Mouse (Mus musculus) heart, embryonic 10.5 days (tissue): Measurements from ENCODE around the gene Zfp354c. TPM values are rescaled to one million over a fixed set of nuclear protein-coding genes. Genes with fewer than 3 reads are reported as not detected.

Source experiments
- DNase-seq: peaks from one replicate; pipeline ENCODE4 v3.0.0-alpha.2; 2017; ENCODE audit warnings: low spot score
- H3K27ac ChIP-seq: fragments of 300-500 bp; sonication (generic); 2 replicates; pipeline ENCODE4 v1.5.1; 2016; ENCODE audit warnings: mild to moderate bottlenecking
- H3K27me3 ChIP-seq: fragments of 300-500 bp; sonication (generic); 2 replicates; pipeline ENCODE4 v1.6.1; 2016; ENCODE audit warnings: mild to moderate bottlenecking; ENCODE audit not compliant: poor library complexity, insufficient read depth, severe bottlenecking
- H3K36me3 ChIP-seq: fragments of 300-500 bp; sonication (generic); 2 replicates; pipeline ENCODE4 v1.6.1; 2016; ENCODE audit warnings: mild to moderate bottlenecking, moderate library complexity
- H3K4me1 ChIP-seq: fragments of 300-500 bp; sonication (generic); 2 replicates; pipeline ENCODE4 v1.6.1; 2016; ENCODE audit warnings: mild to moderate bottlenecking
- H3K4me3 ChIP-seq: fragments of 300-500 bp; sonication (generic); 2 replicates; pipeline ENCODE4 v1.5.1; 2016; ENCODE audit warnings: mild to moderate bottlenecking, moderate library complexity
- H3K9me3 ChIP-seq: fragments of 300-500 bp; sonication (generic); 2 replicates; pipeline ENCODE4 v1.6.1; 2016; ENCODE audit warnings: mild to moderate bottlenecking, moderate library complexity
- WGBS: fragments of 180-500 bp; shearing (Covaris S2); methylation state at CpG from one replicate; pipeline ENCODE4 v1.1.7; 2016; 5-methylcytosine and 5-hydroxymethylcytosine counted together
- polyA plus RNA-seq: library from polyadenylated mRNA; unstranded; fragments of >200 nt; fragmentation: Nextera tagmentation; extraction: Ambion mirVana; gene quantifications from 2 replicates; pipeline ENCODE4 v1.2.1, GENCODE M21; 2016

Zfp354c gene
- 16.9 and 20.5 TPM in 2 replicates for polyA plus RNA-seq

- DNase-seq: peak; percentile 96
- Histone ChIP-seq H3K4me3 (peak within 1 kb of the TSS; percentile 95), H3K27ac (peak within 1 kb of the TSS; percentile 93), H3K36me3 (peaks cover 33% of the 10 kb centered on the region), H3K9me3 (0 out of 2 replicates have a peak, but pooled peaks cover 1% of the 10 kb centered on the region), H3K27me3 (no peaks in the 10 kb centered on the region), H3K4me1 (peaks cover 9% of the 10 kb centered on the region)
- 1% methylated on average over 45 of the region's 45 CpGs for WGBS
These were observed at the start of gene Zfp354c for GRCm38 (mm10) chr11:50827010-50827953. Zfp354c (minus strand) TSS chr11:50827724.

- Histone ChIP-seq H3K27me3 (peaks cover 63% of the 10 kb centered on the region), H3K27ac (no peak overlapping the region), H3K9me3 (0 out of 2 replicates have a peak, but pooled peaks cover 7% of the 10 kb centered on the region), H3K36me3 (no peaks in the 10 kb centered on the region), H3K4me1 (peaks cover 22% of the 10 kb centered on the region), H3K4me3 (peak overlapping the region; percentile 65)
- DNase-seq: no peak
- WGBS: under 1% methylated on average over 72 of the region's 72 CpGs
These were observed 23.6 kb upstream of the Zfp354c start for GRCm38 (mm10) chr11:50850989-50851601.

GRCm38 (mm10) chr11:50850177-50850735 is 22.7 kb upstream of the Zfp354c start, which contains the start of gene Grm6:
Grm6 (plus strand) TSS chr11:50850685.
- DNase-seq: no peak
- Histone ChIP-seq H3K27me3 (peaks cover 70% of the 10 kb centered on the region), H3K36me3 (no peaks in the 10 kb centered on the region), H3K4me3 (peak within 1 kb of the TSS; percentile 65), H3K27ac (no peak within 1 kb of the TSS), H3K4me1 (peaks cover 22% of the 10 kb centered on the region), H3K9me3 (0 out of 2 replicates have a peak, but pooled peaks cover 7% of the 10 kb centered on the region)
- WGBS: 2% methylated on average over 11 of the region's 11 CpGs

GRCm38 (mm10) chr11:50849310-50849709 is 21.8 kb upstream of the Zfp354c start:
- Histone ChIP-seq H3K36me3 (no peaks in the 10 kb centered on the region), H3K9me3 (0 out of 2 replicates have a peak, but pooled peaks cover 7% of the 10 kb centered on the region), H3K4me1 (peaks cover 22% of the 10 kb centered on the region), H3K27me3 (peaks cover 77% of the 10 kb centered on the region), H3K27ac (no peak overlapping the region), H3K4me3 (peak overlapping the region; percentile 65; the same call in 1 of the 2 replicates)
- 3% methylated on average over 10 of the region's 10 CpGs for WGBS
- DNase-seq: no peak

- H3K27me3 ChIP-seq: peaks cover 77% of the 10 kb centered on the region
- WGBS: 34% methylated on average over 3 of the region's 3 CpGs
- H3K27ac ChIP-seq: no peak overlapping the region
- 0 out of 2 replicates have a peak, but pooled peaks cover 7% of the 10 kb centered on the region for H3K9me3 ChIP-seq
- H3K4me3 ChIP-seq: no peak overlapping the region
- peaks cover 22% of the 10 kb centered on the region for H3K4me1 ChIP-seq
- H3K36me3 ChIP-seq: no peaks in the 10 kb centered on the region
- no peak for DNase-seq
These were observed 21.1 kb upstream of the Zfp354c start for GRCm38 (mm10) chr11:50848520-50849137.

GRCm38 (mm10) chr11:50847047-50847446 is 19.5 kb upstream of the Zfp354c start:
- Histone ChIP-seq H3K4me3 (no peak overlapping the region), H3K4me1 (peaks cover 22% of the 10 kb centered on the region), H3K36me3 (no peaks in the 10 kb centered on the region), H3K9me3 (0 out of 2 replicates have a peak, but pooled peaks cover 7% of the 10 kb centered on the region), H3K27me3 (peaks cover 63% of the 10 kb centered on the region), H3K27ac (no peak overlapping the region)
- DNase-seq: no peak
- WGBS: 72% methylated on average over 5 of the region's 5 CpGs

- no peak for DNase-seq
- H3K4me1 ChIP-seq: peaks cover 19% of the 10 kb centered on the region
- H3K27me3 ChIP-seq: peaks cover 52% of the 10 kb centered on the region
- no peaks in the 10 kb centered on the region for H3K36me3 ChIP-seq
- H3K9me3 ChIP-seq: 0 out of 2 replicates have a peak, but pooled peaks cover 7% of the 10 kb centered on the region
- H3K4me3 ChIP-seq: no peak overlapping the region
- WGBS: 86% methylated on average over 3 of the region's 3 CpGs
- H3K27ac ChIP-seq: no peak overlapping the region
These were observed 18.4 kb upstream of the Zfp354c start for GRCm38 (mm10) chr11:50845951-50846350.

GRCm38 (mm10) chr11:50841023-50841735 is 13.7 kb upstream of the Zfp354c start, which contains the start of gene Zfp879:
Zfp879 (minus strand) TSS chr11:50841552.
- DNase-seq: peak; percentile 95
- WGBS: 20% methylated on average over 22 of the region's 22 CpGs
- peak within 1 kb of the TSS; percentile 87 for H3K27ac ChIP-seq
- peak within 1 kb of the TSS; percentile 54 for H3K4me3 ChIP-seq
- no peaks in the 10 kb centered on the region for H3K9me3 ChIP-seq
- peaks cover 14% of the 10 kb centered on the region; the same call in 1 of the 2 replicates for H3K27me3 ChIP-seq
- H3K36me3 ChIP-seq: no peaks in the 10 kb centered on the region
- H3K4me1 ChIP-seq: 0 out of 2 replicates have a peak, but pooled peaks cover 4% of the 10 kb centered on the region

- DNase-seq: no peak
- Histone ChIP-seq H3K4me3 (no peak overlapping the region), H3K27me3 (no peaks in the 10 kb centered on the region), H3K4me1 (no peaks in the 10 kb centered on the region), H3K36me3 (peaks cover 20% of the 10 kb centered on the region), H3K9me3 (peaks cover 15% of the 10 kb centered on the region), H3K27ac (no peak overlapping the region)
- WGBS: 78% methylated on average over 4 of the region's 4 CpGs
These were observed 8.2 kb upstream of the Zfp354c start for GRCm38 (mm10) chr11:50835727-50836126.

GRCm38 (mm10) chr11:50826214-50826613 is 1.3 kb downstream of the Zfp354c start:
- WGBS: 64% methylated on average over 2 of the region's 2 CpGs
- Histone ChIP-seq H3K36me3 (peaks cover 42% of the 10 kb centered on the region), H3K4me1 (peaks cover 9% of the 10 kb centered on the region), H3K4me3 (peak overlapping the region; percentile 95), H3K9me3 (no peaks in the 10 kb centered on the region), H3K27ac (no peak overlapping the region), H3K27me3 (no peaks in the 10 kb centered on the region)
- DNase-seq: no peak

- H3K9me3 ChIP-seq: peaks cover 21% of the 10 kb centered on the region
- H3K36me3 ChIP-seq: peaks cover 97% of the 10 kb centered on the region
- H3K27me3 ChIP-seq: no peaks in the 10 kb centered on the region
- 94% methylated on average over 4 of the region's 4 CpGs for WGBS
- no peak for DNase-seq
- H3K4me3 ChIP-seq: no peak overlapping the region
- no peaks in the 10 kb centered on the region for H3K4me1 ChIP-seq
- H3K27ac ChIP-seq: no peak overlapping the region
These were observed 13.3 kb downstream of the Zfp354c start for GRCm38 (mm10) chr11:50814233-50814632.

- Histone ChIP-seq H3K4me1 (no peaks in the 10 kb centered on the region; the same call in 1 of the 2 replicates), H3K27me3 (no peaks in the 10 kb centered on the region), H3K4me3 (no peak overlapping the region), H3K27ac (no peak overlapping the region), H3K9me3 (no peaks in the 10 kb centered on the region), H3K36me3 (no peaks in the 10 kb centered on the region)
- DNase-seq: no peak
These were observed 28.7 kb downstream of the Zfp354c start for GRCm38 (mm10) chr11:50798836-50799235.
